Mouse (Mus musculus) spleen, adult 12 weeks (tissue): Measurements from ENCODE around the gene Dhrs7c.

Source experiments
- DNase-seq: peaks from one replicate; pipeline ENCODE4 v3.0.0; 2022; ENCODE audit warnings: low spot score

Dhrs7c gene

DNA sequence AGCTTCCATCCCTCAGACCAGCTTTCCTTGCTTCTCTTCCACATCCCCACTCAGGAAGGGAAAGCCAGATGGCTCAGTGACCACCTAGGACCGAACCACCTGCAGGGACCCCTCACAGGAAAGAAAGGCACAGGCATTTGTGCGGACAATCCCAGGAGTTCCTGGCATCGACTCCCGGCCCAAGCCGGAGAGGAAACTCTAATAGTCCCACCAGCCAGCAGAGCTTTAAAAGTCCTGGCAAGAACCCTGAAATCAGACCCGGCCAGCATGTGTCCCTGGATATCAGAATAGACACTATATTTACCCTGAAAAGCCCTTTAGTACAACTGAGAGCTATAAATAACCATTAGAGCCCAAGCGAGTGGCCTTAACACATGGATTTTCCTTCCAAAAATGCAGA is at the start of gene Dhrs7c:
TSS of gene Dhrs7c (plus strand) at position 257 of the 400 bp plus-strand sequence.
- no peak for DNase-seq

DNA sequence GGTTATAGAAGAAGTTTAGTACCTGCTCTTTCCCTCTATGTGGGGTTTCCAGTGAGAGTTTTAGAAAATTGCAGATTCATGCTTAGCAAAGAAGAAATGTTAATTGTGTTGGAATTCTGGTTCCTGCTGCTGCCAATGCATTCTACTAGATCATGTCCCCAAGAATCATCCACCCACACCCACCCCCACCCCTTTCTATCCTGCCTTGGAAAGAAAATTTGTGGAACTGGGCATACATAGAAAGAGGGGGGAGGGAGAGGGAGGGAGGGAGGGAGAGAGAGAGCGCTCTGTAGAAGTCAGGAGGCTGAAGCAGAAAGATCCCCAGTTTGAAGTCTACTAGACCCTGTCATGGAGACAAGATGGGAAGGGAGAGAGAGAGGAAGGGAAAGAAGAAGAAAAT is 41.7 kb upstream of the Dhrs7c start:
- no peak for DNase-seq

GRCm38 (mm10) chr11:67757373-67758167 is 40.4 kb upstream of the Dhrs7c start:
- DNase-seq = no peak

DNA sequence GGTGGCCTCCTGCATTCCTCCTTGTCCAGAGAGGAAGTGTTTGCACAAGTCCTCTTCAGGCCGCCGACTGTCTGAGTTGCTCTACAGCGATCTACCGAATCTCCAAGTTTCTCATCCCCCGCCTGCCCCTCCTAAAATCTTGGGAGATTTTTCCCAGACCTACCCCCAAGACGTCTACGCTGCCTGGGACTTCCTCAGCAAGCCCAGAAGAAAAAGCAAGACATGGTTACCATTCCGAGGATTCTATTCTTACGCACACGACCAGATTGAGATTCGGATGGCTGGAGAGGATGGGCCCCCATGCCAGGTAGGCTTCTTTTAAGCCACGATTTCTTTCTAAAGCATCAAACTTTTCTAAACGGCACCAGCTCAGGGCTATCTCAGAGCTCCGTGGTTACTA is 26.9 kb upstream of the Dhrs7c start, which contains the start of gene Glp2r:
TSS of gene Glp2r (minus strand) at position 101 of the 400 bp plus-strand sequence.
- DNase-seq = no peak

- DNase-seq = no peak
Observed at GRCm38 (mm10) chr11:67771691-67772090, 26.3 kb upstream of the Dhrs7c start.

DNA sequence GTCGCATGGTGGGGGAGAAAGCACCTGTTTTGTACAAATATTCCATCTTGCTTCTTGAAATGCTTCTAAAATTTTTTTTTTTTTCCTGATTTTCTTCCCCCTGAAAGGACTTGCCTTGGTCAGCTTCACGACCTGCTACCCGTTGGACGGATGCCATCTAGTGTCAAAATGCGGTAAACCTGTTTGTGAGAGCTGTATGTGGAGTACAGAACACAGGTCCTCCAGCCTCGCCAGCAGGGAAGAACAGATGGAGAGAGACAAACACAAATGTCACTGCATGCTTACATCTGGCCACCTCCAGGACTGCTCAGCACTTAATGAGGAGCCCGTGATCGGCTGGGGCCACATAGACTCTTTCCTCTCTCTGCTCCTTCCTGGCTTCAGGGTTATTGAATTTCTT is 25.4 kb upstream of the Dhrs7c start:
- DNase-seq = no peak

DNA sequence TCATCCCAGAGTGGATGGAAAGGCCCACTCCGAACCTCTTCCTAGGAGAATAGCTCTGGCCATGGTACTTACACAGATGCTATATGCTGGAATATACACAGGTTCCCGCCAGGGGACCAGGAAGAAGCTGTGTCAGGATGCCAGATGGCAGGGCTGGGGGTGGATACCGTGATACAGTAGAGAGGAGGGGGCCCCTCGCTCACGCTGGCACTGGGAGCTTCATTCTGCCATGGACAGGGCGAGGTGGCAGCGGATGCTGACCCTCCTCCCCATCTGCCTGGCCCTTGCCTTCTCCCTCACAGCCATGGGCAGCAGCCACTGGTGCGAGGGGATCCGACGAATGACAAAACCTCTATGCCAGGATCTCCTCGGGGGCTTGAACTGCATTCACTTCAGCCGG is 23.6 kb upstream of the Dhrs7c start, which contains the start of gene Gsg1l2:
TSS of gene Gsg1l2 (plus strand) at position 230 of the 400 bp plus-strand sequence.
- DNase-seq = no peak

DNA sequence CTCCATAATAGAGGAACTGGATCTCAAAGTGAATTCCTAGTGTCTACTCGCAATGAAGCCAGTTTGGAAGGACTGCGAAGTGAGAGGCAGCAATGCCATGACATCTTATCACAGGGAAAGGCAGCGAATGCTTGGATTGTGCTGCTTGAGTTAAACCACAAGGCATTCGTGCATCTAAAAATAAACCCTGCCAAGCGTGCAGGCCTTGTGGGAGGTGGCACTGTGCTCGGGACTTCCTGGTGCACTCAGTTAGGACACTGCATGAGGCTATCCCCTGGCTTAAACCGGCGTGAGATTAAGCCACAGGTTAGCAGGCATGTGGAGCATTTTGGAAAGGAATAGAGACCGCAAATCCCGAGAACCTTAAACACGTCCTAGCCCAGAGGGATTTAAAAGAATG is 7.8 kb upstream of the Dhrs7c start:
- DNase-seq = no peak

GRCm38 (mm10) chr11:67800130-67800723 is 2.2 kb downstream of the Dhrs7c start:
- no peak for DNase-seq

DNA sequence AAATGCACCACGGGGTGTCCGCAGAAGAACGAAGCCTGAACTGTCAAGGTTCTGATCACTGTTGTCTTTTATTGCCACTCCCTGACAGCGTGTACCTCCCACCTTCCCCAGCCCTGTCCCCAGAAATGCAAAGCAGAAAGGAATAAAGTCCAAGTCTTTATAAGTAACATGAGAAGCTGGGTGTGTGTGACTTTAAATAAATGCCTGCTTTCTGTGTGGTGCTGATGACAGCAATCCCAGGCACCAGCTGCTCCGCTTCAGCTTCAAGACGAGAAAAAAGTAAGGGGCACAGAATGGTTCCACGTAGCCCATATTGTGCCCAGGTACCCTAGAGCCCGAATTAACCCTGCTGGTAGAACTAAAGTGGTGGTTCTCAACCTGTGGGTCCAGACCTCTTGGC is 3.2 kb downstream of the Dhrs7c start:
- no peak for DNase-seq

GRCm38 (mm10) chr11:67805538-67805937 is 7.6 kb downstream of the Dhrs7c start:
- no peak for DNase-seq

- no peak for DNase-seq
Observed at GRCm38 (mm10) chr11:67806832-67807597, 9.0 kb downstream of the Dhrs7c start.

GRCm38 (mm10) chr11:67808051-67808450 is 10.1 kb downstream of the Dhrs7c start:
- DNase-seq = no peak

- no peak for DNase-seq
Observed at GRCm38 (mm10) chr11:67811535-67811934, 13.5 kb downstream of the Dhrs7c start.

GRCm38 (mm10) chr11:67819604-67820003 is 21.6 kb downstream of the Dhrs7c start:
- DNase-seq = no peak

DNA sequence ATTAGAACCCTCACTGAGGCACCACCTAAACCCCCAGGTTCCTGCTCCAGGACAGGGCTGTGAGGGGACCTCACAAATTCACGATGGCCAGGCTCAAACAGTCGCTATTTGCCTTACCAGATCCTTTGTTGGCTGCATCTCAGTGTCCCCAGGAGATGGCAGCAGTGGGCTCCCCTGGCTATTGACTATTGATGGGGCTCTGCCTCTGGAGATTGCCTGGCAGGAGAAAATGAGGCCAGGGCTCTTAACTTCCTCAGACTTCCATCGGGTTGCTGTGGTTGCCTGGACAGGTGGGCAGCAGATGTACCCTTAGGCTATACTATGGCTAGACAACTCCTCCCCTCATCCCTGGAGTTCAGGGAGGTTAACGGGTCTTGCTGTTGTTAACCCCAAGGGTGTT is 22.2 kb downstream of the Dhrs7c start:
- DNase-seq = no peak

GRCm38 (mm10) chr11:67821560-67821959 is 23.6 kb downstream of the Dhrs7c start:
- no peak for DNase-seq

DNA sequence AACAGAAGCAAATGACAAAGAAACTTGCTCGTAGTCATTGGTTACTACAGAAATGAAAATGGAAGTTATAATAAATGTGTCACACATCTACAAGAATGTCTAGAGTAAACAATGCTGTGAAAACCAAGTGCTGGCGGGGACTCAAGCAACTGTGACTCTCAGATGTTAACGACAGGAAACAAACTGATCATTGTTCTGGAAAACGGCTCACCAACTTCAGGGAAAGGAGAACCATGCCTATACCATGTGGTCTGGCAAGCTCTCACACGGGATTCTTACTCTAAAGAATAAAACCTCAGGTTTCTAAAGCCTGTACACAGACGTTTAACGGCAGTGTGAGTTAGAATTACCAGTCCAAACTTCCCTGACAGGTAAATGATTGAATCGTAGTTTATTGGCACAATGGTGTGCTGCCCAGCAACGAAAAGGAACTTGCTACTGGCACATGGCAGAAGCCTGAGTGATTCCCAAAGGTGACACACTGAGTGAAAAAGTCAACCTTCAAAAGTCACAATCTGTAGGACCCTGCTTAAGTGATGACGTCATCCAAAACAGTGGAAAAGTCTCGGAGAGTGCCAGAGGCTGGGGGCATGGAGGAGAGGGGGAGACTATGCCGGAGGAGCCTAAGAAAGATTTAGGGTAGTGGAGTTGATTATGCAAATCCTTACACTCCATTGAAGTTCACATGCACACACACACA is 30.5 kb downstream of the Dhrs7c start:
- DNase-seq = no peak

DNA sequence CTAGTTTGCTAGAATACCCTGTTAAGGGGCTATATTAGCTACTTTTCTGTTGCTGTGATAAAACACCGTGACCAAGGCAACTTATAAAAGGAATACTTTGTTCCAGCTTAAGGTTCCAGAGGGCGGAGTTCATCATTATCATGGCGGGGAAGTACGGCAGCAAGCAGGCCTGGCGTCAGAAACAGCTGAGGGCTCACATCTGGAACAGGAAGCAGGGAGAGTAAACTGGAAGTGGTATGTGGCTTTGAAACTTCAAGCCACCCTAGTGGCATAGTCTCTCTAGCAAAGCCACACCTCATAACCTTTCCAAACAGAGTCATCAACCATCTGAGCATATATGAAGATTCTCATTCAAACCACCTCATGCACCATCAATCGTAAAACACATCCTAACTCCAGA is 31.5 kb downstream of the Dhrs7c start:
- DNase-seq = no peak

- no peak for DNase-seq
Observed at GRCm38 (mm10) chr11:67831820-67832219, 33.8 kb downstream of the Dhrs7c start.

DNA sequence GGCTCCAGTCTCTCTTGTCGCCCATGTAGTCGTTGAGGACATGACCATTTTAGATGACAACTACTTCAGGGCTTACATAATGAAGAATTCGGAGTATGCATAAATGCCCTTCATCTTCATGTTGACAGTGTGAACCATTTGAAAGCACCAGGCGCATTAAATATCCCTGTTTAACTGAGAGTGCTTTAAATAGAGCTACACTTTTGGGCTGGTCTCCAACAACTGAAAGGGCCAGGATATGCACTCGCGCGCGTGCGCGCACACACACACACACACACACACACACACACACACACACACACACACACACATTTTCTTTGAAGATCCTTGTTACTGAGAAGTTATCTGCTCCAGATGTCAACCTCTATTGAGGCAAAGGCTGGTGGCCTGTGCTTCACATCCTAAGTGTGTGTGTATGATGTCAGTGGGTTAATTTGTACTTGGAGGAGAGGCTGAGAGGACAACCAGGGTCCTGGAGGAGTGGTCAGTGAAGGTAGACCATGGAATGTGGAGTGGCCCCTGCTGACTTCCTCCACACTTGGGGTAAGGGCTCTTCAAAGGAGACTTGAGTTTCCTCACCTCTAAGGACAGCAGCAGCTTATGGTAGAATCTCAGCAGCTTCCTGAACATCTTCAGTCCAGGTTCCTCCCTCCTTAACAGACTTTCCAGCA is 37.6 kb downstream of the Dhrs7c start:
- no peak for DNase-seq

DNA sequence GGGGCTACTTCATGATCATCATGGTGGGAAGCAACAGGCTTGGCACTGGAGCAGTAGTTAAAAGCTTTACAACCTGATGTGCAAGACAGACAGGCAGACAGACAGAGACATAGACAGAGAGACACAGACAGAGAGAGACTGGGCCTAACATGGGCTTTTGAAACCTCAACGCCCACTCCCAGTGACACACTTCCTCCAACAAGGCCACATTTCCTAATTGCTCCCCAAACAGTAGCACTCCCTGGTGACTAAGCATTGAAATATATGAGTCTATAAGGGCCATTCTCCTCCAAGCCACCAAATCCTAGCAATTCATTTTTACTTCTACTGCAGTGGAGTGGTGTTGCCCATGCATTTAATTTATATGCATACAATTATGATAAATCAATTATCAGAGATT is 41.8 kb downstream of the Dhrs7c start:
- DNase-seq = no peak
